Mouse (Mus musculus): ENCODE results near the gene Pcdh9. TPM values are rescaled to one million over a fixed set of nuclear protein-coding genes. Genes with fewer than 3 reads are reported as not detected.

The Pcdh9 gene
- total RNA-seq (2015) (not detected in 2 replicates), total RNA-seq (2017) (2.3 TPM in 1 of 2 replicates, not detected in the other)

DNA sequence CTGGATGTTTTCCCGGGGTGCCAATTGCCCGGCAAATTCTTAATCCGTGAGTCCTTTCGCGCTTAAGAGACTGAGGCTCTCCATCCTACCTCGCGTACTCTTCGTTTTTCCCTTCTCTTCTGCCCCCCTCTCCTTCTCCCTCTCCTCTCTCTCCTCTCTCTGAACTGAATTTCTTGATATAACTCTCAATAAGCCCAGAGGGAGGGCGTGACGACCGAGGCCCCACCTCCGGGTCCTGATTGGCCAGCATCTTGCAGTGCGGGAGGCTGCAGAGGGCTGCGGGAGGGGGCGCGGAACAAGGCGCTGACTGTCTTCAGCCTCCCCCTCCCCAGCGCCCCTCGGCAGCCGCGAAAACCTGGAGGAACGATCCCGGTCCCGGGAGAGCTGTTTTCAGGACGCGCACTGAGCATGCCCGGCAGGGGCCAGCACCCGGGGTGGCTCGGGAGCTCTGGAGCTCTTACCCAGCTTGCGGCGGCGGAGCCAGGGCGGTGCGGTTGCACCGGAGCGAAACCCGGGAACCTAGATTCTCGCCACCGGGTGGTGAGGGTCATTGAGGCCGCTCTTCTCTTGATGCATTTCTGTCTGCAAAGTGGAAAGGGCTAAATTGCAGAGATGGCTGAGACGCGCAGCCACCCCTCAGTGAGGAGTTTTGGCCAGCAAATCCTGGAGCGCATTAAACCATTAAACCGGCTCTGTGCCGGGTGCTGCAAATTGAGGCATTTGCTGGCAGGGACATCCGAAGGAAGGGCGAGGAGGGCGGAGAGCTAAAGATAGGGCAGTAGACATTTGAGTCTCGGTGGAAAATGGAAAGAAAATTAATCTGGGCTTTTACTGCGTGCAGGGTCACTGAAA, at the start of gene Pcdh9:
Gene Pcdh9, minus strand, starts transcription at position 161 of the 852 bp plus-strand sequence.
- no peak for ATAC-seq (ENCODE audit: poor library complexity, severe bottlenecking)

DNA sequence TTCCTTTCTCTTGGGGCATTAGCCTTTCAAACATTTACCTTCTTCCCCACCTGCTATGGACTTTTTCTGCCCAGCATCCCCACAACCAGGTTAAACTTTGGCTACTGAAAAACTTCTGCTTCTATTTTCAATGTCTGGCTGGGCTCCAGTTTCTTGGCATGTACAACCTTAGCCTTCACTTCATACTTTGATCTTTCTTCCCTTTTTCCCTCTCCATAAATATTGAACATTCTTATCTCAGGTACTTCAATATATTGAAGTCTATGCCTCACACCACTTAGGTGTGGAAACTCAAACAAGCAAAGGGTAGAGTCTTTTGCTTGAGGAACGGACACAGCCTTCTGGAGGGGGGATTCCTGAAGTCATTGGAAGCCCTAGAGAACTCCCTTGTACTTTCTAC, 16.4 kb upstream of the Pcdh9 start:
- no peak for ATAC-seq (ENCODE audit: poor library complexity, severe bottlenecking)

DNA sequence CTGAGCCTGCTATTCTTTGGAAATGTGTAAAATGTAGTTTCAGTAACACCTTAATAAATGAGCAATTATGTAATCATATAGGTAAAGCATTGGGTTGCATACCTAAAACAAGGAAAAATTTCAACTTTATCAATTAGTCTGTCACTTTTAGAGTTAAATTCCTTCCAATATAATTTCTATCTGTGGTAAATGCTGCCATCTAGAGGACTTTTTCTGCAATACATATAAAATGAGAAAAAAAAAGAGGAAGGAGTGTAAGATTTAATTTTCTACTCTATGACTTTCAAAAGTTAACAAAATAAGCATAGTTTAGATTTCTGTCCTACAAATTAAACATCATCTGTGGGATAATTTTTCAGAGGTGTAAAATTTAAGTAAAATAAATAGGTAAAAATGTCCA, 8.1 kb upstream of the Pcdh9 start:
- ATAC-seq (ENCODE audit: poor library complexity, severe bottlenecking): no peak

DNA sequence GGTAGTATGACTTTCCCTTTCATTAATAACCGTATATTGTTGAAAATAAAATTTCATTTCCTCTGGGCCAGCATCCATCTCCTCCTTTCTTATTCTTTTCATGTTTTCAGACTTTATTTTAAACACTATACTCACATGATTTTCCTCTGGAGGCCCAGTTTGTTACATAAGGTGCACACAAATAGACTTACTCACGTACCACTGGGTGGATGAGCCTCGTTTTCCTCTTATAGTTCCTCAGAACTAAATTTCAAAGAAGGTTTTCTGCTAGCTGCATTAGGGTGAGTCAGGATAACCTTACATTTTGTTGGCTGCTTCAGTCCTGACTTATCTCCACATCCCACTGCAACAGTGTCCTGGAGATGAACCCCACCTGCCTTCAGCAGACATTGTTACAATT, 4.7 kb upstream of the Pcdh9 start:
- ATAC-seq (ENCODE audit: poor library complexity, severe bottlenecking): no peak

DNA sequence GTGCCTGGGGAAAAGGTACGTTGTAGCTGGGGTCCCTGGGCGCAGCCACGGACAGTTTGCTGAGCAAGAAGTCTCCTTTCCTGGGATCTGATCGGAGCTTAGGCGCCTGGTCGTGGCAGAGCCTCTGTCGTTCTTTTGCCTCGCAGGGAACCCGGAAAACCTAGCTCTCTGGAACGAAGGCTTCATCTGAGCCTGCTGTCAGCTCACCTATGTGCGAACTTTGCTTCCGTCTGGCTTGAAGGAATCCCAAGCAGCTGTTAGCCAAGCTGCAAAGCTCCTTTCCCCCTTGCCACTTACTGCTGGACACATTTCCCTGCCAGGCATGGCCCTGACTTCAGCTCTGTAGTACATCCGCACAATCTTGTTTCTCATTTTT, 880 bp upstream of the Pcdh9 start:
- no peak for ATAC-seq (ENCODE audit: poor library complexity, severe bottlenecking)

DNA sequence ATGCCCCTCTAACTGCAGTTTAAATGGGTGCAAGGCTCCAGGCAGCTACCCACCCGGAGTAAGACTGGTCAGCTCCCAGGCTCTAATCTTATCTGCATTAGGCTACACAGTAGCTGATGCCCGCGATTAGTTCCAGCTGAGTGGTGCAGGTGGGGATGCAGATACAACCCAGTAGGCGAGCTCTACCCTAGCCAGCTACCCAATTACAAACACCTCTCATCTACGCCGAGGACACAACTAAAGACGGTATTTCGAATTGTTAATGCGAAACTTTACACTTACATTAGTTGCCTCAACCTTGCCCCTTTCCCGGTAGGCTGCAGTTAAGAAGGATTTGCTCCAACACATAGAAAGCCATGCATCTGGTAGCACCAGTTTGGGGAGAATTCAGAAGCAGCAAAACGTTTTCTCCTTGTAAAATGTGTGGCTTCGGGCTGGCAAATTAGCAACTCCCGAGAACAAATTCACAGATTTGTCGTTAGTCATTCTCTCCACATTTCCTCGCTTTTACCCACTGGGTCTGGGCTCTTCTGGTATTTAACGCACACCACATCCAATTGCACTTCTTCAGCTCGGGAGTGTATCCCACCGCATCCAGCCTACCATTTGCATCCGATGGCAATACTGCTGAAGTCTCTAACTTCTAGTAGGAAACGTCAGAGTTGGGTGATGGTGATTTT, 500 bp downstream of the Pcdh9 start:
- no peak for ATAC-seq (ENCODE audit: poor library complexity, severe bottlenecking)

DNA sequence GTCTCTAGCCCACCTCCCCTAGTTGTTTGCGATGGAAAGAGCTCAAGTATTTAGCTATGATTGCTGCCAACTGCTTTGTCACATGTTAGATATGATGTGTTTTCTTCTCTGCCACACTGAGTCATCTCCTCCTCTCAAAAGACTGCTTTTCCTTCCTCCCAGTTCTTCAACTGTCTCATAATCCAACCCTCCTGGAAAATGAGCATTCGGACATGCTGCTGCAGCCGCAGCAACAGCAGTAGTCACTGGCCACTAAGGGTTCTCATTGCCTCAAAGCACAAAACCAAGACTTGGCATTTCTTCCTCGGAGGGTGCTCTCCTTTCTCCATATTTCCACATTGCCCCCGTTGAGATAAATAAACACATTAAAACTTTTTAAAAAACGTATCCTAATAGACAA, 1.2 kb downstream of the Pcdh9 start:
- ATAC-seq (ENCODE audit: poor library complexity, severe bottlenecking): no peak

DNA sequence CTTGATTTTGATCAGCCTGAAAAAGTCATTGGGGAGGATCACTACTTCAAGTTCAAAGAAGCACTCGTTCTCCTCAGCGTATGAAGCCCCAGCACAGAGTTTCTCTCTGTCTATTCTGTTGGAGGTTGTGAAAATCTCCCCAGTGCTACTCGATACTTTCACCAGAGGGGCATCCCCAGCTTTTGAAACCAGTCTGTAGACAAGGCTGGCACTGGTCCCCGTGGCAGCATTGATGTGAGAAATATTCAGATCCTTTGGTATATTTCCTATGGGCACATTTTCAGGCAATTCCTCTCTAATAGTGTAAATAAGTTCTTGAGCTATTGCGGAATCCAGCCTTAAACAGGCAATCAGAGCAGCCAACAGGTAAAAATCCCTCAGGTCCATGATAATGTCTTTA, 2.1 kb downstream of the Pcdh9 start:
- no peak for ATAC-seq (ENCODE audit: poor library complexity, severe bottlenecking)

DNA sequence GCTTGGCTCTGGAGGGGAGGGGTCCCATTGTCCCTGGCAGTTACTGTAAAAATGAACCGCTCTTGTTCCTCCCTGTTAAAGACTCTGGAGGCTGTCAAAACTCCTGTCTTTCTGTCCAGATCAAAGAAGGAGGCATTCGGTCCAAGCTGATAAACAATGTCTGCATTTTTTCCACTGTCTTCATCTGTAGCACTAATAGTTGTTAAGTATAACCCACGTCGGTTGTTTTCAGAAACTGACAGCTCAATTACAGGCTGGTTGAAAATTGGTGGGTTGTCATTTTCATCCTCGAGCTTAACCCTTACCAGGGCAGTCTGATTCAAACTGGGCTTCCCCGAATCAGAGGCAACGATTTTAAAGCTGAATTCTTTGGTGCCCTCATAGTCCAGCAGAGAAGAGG, 3.4 kb downstream of the Pcdh9 start:
- no peak for ATAC-seq (ENCODE audit: poor library complexity, severe bottlenecking)

DNA sequence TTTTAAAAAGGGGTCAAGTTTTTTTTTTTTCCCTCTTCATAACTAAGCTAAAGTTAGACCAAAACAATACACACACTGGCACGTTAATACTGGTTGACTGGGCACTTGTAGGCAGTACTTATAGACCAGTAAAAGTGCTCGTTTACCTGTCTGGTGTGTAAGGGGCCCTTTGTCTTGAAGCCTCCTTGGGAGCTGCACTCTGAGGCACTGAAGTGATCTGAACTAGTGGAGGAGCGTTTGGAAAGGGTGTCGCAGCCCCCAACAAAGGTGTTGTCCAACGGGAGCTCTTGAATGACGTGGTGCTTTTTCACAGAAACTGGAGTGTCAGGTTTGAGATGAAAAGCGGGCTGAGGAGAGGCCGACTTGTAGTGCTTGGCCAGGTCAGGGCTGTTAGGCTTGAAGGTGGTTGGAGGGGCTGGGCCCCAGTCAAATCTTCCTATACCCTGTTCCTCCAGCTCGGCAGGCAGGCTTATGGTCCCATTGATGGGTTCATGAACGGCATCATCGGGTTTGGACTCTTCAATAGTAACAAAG, 4.9 kb downstream of the Pcdh9 start:
- ATAC-seq (ENCODE audit: poor library complexity, severe bottlenecking): no peak

DNA sequence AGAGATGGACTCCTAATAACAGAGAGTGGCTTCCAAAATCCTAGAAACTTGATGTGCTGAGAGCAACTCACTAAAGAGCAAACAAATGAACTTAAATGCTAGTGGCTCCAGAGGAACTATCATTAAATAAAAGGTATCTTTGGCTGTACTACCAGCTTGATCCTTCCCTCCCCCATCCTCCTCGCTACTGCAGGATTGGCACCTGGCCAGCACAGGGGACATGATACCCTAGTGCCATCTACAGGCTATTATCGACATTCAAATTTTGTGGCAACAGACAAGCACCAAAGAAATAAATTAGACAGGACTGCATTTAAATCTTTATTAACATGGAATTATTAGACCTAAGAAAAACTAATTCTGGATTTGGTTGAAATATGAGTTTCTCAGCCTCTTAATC, 6.0 kb downstream of the Pcdh9 start:
- no peak for ATAC-seq (ENCODE audit: poor library complexity, severe bottlenecking)

DNA sequence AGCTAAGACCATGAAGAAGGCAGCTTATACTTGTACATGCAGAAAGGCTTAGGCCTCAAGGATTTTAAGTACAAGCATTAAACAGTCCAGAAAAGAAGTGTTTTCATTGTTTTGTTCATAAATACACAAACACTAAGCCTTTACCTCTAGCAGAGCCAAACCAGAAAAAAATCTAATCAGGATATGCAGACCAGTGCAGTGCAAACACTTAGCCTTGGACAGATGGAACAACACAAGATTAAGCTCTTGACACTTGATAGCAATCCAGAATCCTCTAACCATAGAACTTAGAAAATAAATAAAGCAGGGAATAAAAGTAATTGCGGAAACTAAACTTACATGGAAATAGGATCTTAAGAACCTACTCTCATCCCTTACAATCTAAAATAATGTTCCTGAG, 10.4 kb downstream of the Pcdh9 start:
- ATAC-seq (ENCODE audit: poor library complexity, severe bottlenecking): no peak

DNA sequence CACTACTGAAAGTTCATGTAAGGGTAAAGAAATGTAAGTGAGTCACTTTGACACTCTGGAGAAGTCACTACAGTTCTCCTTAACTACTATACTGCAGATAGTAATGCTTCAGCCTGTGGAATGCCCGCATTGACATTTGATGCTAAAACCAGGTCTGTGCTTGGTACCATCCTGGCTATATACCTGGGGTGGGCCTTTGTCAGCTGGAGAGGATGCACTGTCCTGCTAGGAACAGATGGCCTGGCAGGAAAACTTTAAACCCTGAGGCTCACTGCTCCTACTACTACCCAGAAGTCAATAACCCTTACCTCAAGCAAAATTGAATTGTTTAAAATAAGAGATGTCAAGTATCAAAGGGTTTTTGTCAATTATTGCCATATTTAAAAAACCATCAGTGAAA, 14.5 kb downstream of the Pcdh9 start:
- no peak for ATAC-seq (ENCODE audit: poor library complexity, severe bottlenecking)

DNA sequence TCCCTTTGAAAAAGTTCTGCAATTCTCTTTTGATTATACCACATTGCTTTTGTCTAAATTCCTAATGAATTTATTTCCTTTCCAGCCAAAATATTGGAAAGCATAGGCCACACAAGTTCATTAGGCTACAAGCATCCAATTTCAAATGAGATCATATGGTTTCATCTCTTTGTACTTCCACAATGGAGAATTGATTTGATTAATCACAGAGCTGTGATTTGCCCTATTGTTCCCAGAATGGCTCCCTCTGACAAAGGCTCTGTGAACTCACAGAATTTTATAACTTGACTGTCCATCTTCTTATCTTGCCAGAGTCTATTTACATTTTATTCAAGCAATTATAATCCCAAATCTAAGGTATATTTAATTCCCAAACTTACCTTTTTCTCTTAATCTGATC, 22.3 kb downstream of the Pcdh9 start:
- ATAC-seq (ENCODE audit: poor library complexity, severe bottlenecking): no peak

DNA sequence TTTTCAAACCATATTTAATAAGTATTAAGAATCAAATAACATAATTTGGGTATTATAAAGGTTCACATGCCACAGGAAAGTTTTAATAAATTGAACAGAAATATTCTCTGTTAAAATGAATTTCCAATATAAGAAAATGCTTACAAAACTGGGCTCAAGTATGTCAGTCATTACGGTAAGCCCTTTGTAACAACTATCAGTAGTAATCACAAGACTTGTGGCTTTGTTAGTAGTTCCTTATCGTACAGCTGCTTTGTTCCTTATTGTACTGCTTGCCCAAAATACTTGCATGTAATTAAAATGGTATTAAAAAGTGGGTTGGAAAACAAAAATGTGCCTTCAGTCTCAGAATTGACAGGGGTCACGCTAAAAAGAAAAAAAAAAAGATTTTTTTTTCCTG, 32.4 kb downstream of the Pcdh9 start:
- no peak for ATAC-seq (ENCODE audit: poor library complexity, severe bottlenecking)

DNA sequence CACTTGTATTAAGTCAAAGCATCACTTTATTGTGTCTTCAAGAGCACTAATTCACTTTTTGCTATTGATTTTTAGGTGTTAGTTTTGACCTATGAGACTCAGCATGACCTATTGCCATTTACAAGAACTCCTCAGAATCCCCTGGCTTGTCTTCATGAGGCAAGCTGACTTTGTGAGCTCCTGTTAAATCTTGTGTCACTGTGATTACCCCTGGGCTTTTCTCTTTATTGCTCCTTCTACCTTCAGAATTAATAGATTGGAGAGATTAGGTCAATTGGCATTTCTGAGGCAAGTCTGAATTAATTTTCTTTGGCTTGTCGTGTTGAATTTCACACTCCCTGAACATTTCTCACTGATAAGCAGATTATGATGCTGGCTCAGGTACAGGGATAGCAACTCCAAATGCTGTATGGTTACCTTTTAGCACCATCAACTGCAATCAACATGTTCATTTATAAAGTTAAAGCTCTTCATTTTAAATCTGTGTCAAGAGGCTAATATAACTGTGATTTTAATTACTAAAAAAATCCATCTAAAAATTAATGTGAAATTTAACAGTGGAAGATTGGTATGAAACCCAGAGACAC, 44.3 kb downstream of the Pcdh9 start:
- ATAC-seq (ENCODE audit: poor library complexity, severe bottlenecking): no peak

DNA sequence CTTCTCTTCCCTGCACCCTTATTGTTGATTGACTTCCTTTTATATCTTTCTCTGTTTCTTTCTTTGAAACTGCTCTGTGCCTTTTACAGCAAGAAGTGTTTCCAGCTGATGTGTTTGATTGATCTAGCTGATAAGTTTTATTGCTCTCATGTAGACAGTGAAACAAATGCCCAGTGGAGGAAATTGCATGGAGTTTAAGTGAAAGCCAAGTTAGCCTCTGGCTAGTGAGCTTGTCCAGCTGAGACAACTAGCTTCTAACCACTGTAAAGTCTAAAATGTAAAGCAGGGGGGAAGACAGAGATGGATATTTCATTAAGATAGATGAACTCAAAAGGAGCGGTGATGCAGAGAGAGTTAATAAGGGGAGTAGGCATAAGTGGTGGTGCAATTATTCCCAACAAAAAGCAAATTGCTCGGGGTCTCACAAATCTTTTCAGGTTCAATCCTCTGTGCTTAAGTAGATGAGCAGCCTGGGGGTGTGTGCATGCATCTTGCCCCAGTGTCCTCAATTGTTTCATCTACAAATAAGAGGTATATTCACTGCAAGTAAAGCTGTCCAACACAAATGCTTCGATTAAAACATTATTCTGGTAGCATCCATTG, 47.7 kb downstream of the Pcdh9 start:
- no peak for ATAC-seq (ENCODE audit: poor library complexity, severe bottlenecking)

DNA sequence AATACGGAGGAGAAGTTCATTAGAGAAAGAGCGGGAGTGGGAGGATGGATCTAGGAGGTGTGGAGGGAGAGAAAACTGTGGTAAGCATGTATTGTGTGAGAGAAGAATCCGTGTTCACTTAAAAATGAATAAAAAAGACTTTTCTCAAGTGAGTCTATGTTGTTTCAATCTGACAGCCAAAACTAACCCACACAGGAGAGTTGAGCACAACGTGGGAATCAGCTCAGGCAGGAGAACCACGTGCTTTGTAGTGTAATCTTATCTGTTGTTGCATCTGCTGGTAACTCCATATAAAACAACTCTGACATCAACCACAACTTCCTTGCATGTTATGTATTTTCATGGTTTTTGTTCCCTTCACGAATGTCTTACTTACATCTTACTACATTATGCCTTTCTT, 58.0 kb downstream of the Pcdh9 start:
- ATAC-seq (ENCODE audit: poor library complexity, severe bottlenecking): no peak

DNA sequence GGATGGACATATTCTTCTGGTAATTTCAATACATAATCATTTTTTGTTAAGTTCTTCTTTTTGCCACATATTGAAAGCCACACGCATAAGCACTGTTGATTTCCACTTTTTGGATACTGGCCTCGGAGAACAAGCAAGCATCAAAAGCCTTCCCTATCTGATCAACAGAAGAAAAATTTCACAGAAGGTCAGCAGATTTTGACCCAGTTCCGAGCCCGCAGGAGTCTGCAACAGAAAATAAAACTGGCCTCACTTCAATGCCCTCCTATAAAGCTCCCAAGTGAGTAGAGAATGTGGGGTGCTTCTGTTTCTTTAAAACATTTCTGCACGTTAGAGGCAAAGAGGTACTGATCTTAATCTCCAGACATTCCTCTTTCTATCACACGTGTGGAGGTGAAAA, 63.3 kb downstream of the Pcdh9 start:
- no peak for ATAC-seq (ENCODE audit: poor library complexity, severe bottlenecking)

DNA sequence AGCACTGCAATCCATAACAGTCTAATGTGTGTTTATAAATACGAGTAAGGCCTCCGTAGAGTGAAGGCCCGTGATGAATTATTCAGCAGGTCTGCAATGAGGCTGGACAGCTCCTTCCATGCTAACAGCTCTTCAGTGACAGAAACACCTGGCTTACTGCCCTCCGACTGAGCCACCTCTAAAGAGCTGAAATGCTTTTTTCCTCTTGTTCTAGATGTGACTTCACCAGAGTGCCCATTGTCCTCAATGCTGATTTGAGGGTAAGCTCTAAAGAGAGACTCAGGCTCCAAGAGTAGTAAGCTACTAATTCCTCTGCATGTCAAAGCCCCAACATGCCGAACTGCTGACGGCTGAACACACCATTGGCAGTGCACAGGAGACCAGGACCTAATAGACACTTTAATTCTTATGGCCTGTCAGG, 64.4 kb downstream of the Pcdh9 start:
- ATAC-seq (ENCODE audit: poor library complexity, severe bottlenecking): no peak

DNA sequence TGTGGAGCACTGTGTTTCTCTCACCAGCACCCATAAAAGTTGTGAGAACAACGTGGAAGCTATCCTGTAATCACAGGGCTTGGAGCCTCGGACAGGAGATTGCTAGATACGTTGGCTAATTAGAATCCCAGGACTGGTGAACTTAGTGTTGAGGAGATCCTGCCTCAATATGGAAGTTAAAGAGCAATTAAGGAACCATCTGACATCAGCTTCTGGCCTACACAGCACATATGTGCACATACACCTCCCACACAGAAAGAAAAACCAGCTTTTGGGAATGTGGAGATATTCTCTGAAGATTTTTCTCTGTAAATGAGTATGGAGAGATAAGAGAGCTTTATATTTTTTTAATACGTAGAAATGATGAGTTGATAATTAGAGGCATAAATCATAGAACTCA, 71.6 kb downstream of the Pcdh9 start:
- no peak for ATAC-seq (ENCODE audit: poor library complexity, severe bottlenecking)

Data from megakaryocyte, adult 5-6 weeks (primary cell).